In genomic region chr7:127895442-127895841, GRCm38 (mm10) we compare ENCODE assay signal across 8 mouse cellular contexts. TPM values are rescaled to one million over a fixed set of nuclear protein-coding genes. Genes with fewer than 3 reads are reported as not detected.
DNase-seq lines count a peak whose midpoint lies in the region; ATAC-seq and TF ChIP-seq lines count a peak whose summit lies in the region.

TSS of gene Gm21974 (minus strand) at chr7:127895454.
TSS of gene Vkorc1 (minus strand) at chr7:127895617.

- no peaks in the 10 kb centered on the region for H3K27me3 ChIP-seq in embryonic facial prominence, embryonic 13.5 days
- H3K27me3 ChIP-seq in heart, adult 2 months (ENCODE audit: control insufficient read depth, insufficient read depth, low read length) = no peaks in the 10 kb centered on the region
- no peaks in the 10 kb centered on the region for H3K27me3 ChIP-seq in kidney, adult 2 months (replicated peaks; ENCODE audit: control insufficient read depth, insufficient read depth, low read length)
- no peaks in the 10 kb centered on the region for H3K27me3 ChIP-seq in limb, embryonic 11.5 days (ENCODE audit: control insufficient read depth, insufficient read depth, low read length)
- 0 out of 2 replicates have a peak, but pooled peaks cover 5% of the 10 kb centered on the region for H3K27me3 ChIP-seq in midbrain, embryonic 13.5 days
- no peaks in the 10 kb centered on the region for H3K27me3 ChIP-seq in small intestine, adult 2 months (ENCODE audit: control insufficient read depth, insufficient read depth, low read length)

- TF ChIP-seq CTCF in heart, adult 2 months (IDR thresholded peaks at IDR 0.05) = peak; percentile 61
- TF ChIP-seq CTCF in kidney, adult 2 months (conservative IDR thresholded peaks at IDR 0.05; ENCODE audit: insufficient read depth, insufficient read length, low read depth, low read length) = peak; percentile 48; the same call in 1 of the 2 replicates
- TF ChIP-seq CTCF in small intestine, adult 2 months (IDR thresholded peaks at IDR 0.05; ENCODE audit: extremely low read depth, insufficient read length, insufficient replicate concordance, low read depth, low read length) = no peak

- DNase-seq in 3T3-L1 (ENCODE audit: low read depth, low spot score) = peak; percentile 95
- peak; percentile 81 to 89 for DNase-seq in adrenal gland, postnatal 4 days (ENCODE audit: low spot score in 2 of 2)
- peak; percentile 95 to 97 for DNase-seq in heart, adult 2 months
- DNase-seq in kidney, adult 2 months = peak; percentile 99
- peak; percentile 95 for DNase-seq in limb, embryonic 11.5 days (ENCODE audit: low spot score)

- under 1% methylated on average over 26 of the region's 26 CpGs for WGBS in embryonic facial prominence, embryonic 13.5 days
- WGBS in heart, adult 2 months = under 1% methylated on average over 26 of the region's 26 CpGs
- WGBS in kidney, adult 2 months = 1% methylated on average over 26 of the region's 26 CpGs
- under 1% methylated on average over 26 of the region's 26 CpGs for WGBS in limb, embryonic 11.5 days
- WGBS in midbrain, embryonic 13.5 days = under 1% methylated on average over 26 of the region's 26 CpGs
- 1% methylated on average over 26 of the region's 26 CpGs for WGBS in small intestine, adult 2 months

- peak within 1 kb of the TSS; percentile 67 for H3K4me3 ChIP-seq in embryonic facial prominence, embryonic 13.5 days
- peak within 1 kb of the TSS; percentile 72 for H3K4me3 ChIP-seq in heart, adult 2 months
- peak within 1 kb of the TSS; percentile 79 for H3K4me3 ChIP-seq in kidney, adult 2 months (ENCODE audit: insufficient read depth, low read depth, low read length)
- peak within 1 kb of the TSS; percentile 45 for H3K4me3 ChIP-seq in limb, embryonic 11.5 days (ENCODE audit: low read depth, low read length)
- H3K4me3 ChIP-seq in midbrain, embryonic 13.5 days (replicated peaks) = peak within 1 kb of the TSS; percentile 59
- peak within 1 kb of the TSS; percentile 65 for H3K4me3 ChIP-seq in small intestine, adult 2 months (ENCODE audit: low read depth, low read length)

- TF ChIP-seq POLR2A in heart, adult 2 months (IDR thresholded peaks at IDR 0.05; ENCODE audit: insufficient read depth, low read depth, low read length) = peak; percentile 82
- peak; percentile 49 for TF ChIP-seq POLR2A in kidney, adult 2 months (IDR thresholded peaks at IDR 0.05; ENCODE audit: low read depth, low read length)
- TF ChIP-seq POLR2A in small intestine, adult 2 months (IDR thresholded peaks at IDR 0.05; ENCODE audit: low read depth, low read length) = no peak

- H3K27ac ChIP-seq in embryonic facial prominence, embryonic 13.5 days = peak within 1 kb of the TSS; percentile 83
- H3K27ac ChIP-seq in heart, adult 2 months = peak within 1 kb of the TSS; percentile 75
- peak within 1 kb of the TSS; percentile 57 for H3K27ac ChIP-seq in kidney, adult 2 months (ENCODE audit: insufficient read depth, low read depth, low read length)
- H3K27ac ChIP-seq in limb, embryonic 11.5 days (replicated peaks; ENCODE audit: low read depth, low read length) = no peak within 1 kb of the TSS; the same call in 1 of the 2 replicates
- peak within 1 kb of the TSS; percentile 76 for H3K27ac ChIP-seq in midbrain, embryonic 13.5 days
- H3K27ac ChIP-seq in small intestine, adult 2 months (ENCODE audit: insufficient read depth, low read depth, low read length) = peak within 1 kb of the TSS; percentile 31

- no peaks in the 10 kb centered on the region for H3K9me3 ChIP-seq in embryonic facial prominence, embryonic 13.5 days
- H3K9me3 ChIP-seq in limb, embryonic 11.5 days (ENCODE audit: control insufficient read depth, low read length) = no peaks in the 10 kb centered on the region
- H3K9me3 ChIP-seq in midbrain, embryonic 13.5 days = no peaks in the 10 kb centered on the region

- H3K9ac ChIP-seq in embryonic facial prominence, embryonic 13.5 days = peak within 1 kb of the TSS; percentile 80
- peak within 1 kb of the TSS; percentile 59 for H3K9ac ChIP-seq in heart, adult 2 months (ENCODE audit: low read depth, low read length)
- H3K9ac ChIP-seq in limb, embryonic 11.5 days (ENCODE audit: low read length) = peak within 1 kb of the TSS; percentile 61
- H3K9ac ChIP-seq in midbrain, embryonic 13.5 days (replicated peaks) = peak within 1 kb of the TSS; percentile 73

- peak within 1 kb of the TSS; percentile 80 for H3K4me2 ChIP-seq in embryonic facial prominence, embryonic 13.5 days
- H3K4me2 ChIP-seq in limb, embryonic 11.5 days (ENCODE audit: low read depth, severe bottlenecking) = peak within 1 kb of the TSS; percentile 73
- H3K4me2 ChIP-seq in midbrain, embryonic 13.5 days (replicated peaks) = peak within 1 kb of the TSS; percentile 76

- ATAC-seq in embryonic facial prominence, embryonic 13.5 days (ENCODE audit: insufficient number of reproducible peaks, insufficient read depth, low FRiP score, low TSS enrichment, low read depth) = peak; percentile 93
- ATAC-seq in limb, embryonic 11.5 days (ENCODE audit: insufficient number of reproducible peaks, low FRiP score, low TSS enrichment, low read depth) = peak; percentile 96
- ATAC-seq in midbrain, embryonic 13.5 days = peak; percentile 99

- peak; percentile 81 for TF ChIP-seq EP300 in heart, adult 2 months (IDR thresholded peaks at IDR 0.05; ENCODE audit: insufficient read depth, low read depth, low read length)

- intact Hi-C loops in heart, adult 2 months (cut with DNase I) = no loop called here

- H3K79me2 ChIP-seq in heart, adult 2 months (replicated peaks; ENCODE audit: control insufficient read depth, insufficient read depth, low read length) = no peaks in the 10 kb centered on the region

- peaks cover 10% of the 10 kb centered on the region for H3K4me1 ChIP-seq in embryonic facial prominence, embryonic 13.5 days
- peaks cover 2% of the 10 kb centered on the region for H3K4me1 ChIP-seq in heart, adult 2 months (ENCODE audit: control insufficient read depth, insufficient read depth, low read length)
- no peaks in the 10 kb centered on the region; the same call in 1 of the 2 replicates for H3K4me1 ChIP-seq in kidney, adult 2 months (ENCODE audit: control insufficient read depth, insufficient read depth, low read length)
- H3K4me1 ChIP-seq in limb, embryonic 11.5 days (ENCODE audit: control insufficient read depth, insufficient read depth, low read length) = 0 out of 2 replicates have a peak, but pooled peaks cover 5% of the 10 kb centered on the region
- H3K4me1 ChIP-seq in midbrain, embryonic 13.5 days (replicated peaks) = peaks cover 10% of the 10 kb centered on the region
- H3K4me1 ChIP-seq in small intestine, adult 2 months (ENCODE audit: control insufficient read depth, insufficient read depth, insufficient read length, low read length) = peaks cover 14% of the 10 kb centered on the region

- peaks cover 21% of the 10 kb centered on the region for H3K36me3 ChIP-seq in embryonic facial prominence, embryonic 13.5 days
- H3K36me3 ChIP-seq in heart, adult 2 months (ENCODE audit: control insufficient read depth, insufficient read depth, low read length) = no peaks in the 10 kb centered on the region
- H3K36me3 ChIP-seq in kidney, adult 2 months (ENCODE audit: control insufficient read depth, insufficient read depth, low read length) = no peaks in the 10 kb centered on the region
- peaks cover 4% of the 10 kb centered on the region; the same call in 1 of the 2 replicates for H3K36me3 ChIP-seq in limb, embryonic 11.5 days (ENCODE audit: control insufficient read depth, insufficient read depth, low read length)
- peaks cover 15% of the 10 kb centered on the region for H3K36me3 ChIP-seq in midbrain, embryonic 13.5 days
- peaks cover 4% of the 10 kb centered on the region; the same call in 1 of the 2 replicates for H3K36me3 ChIP-seq in small intestine, adult 2 months (ENCODE audit: control insufficient read depth, insufficient read depth, low read length)

RNA-seq across cellular contexts. Expression of gene Gm21974, which starts in this region (rescaled TPM):
- total RNA-seq in adrenal gland, postnatal 4 days (2021) = not detected
- polyA plus RNA-seq in embryonic facial prominence, embryonic 13.5 days (2015; fragmentation: Nextera tagmentation; extraction: Ambion mirVana) = not detected in 2 replicates
- not detected for total RNA-seq in heart, adult 2 months (2021)
- not detected in 2 replicates for polyA plus RNA-seq in heart, adult 2 months (2012; rRNA removed)
- polyA plus RNA-seq in kidney, adult 2 months (2012; rRNA removed) = not detected in 2 replicates
- polyA plus RNA-seq in limb, embryonic 11.5 days (2014; fragmentation: Nextera tagmentation; extraction: Ambion mirVana) = not detected in 2 replicates
- not detected in 2 replicates for polyA plus RNA-seq in midbrain, embryonic 13.5 days (2015; fragmentation: Nextera tagmentation; extraction: Ambion mirVana)
- not detected in 2 replicates for polyA plus RNA-seq in small intestine, adult 2 months (2012; rRNA removed)

RNA-seq across cellular contexts. Expression of gene Vkorc1, which starts in this region (rescaled TPM):
- total RNA-seq in adrenal gland, postnatal 4 days (2021) = 10 to 100 TPM; 71.8 to 93.6 TPM
- polyA plus RNA-seq in embryonic facial prominence, embryonic 13.5 days (2015; fragmentation: Nextera tagmentation; extraction: Ambion mirVana) = 136 and 137 TPM in 2 replicates
- 10 to 100 TPM; 16.2 to 17.7 TPM for total RNA-seq in heart, adult 2 months (2021)
- 59.2 and 90.0 TPM in 2 replicates for polyA plus RNA-seq in heart, adult 2 months (2012; rRNA removed)
- polyA plus RNA-seq in kidney, adult 2 months (2012; rRNA removed) = 289 and 293 TPM in 2 replicates
- polyA plus RNA-seq in limb, embryonic 11.5 days (2014; fragmentation: Nextera tagmentation; extraction: Ambion mirVana) = 63.1 and 66.6 TPM in 2 replicates
- polyA plus RNA-seq in midbrain, embryonic 13.5 days (2015; fragmentation: Nextera tagmentation; extraction: Ambion mirVana) = 51.9 and 54.9 TPM in 2 replicates
- polyA plus RNA-seq in small intestine, adult 2 months (2012; rRNA removed) = 94.3 and 97.7 TPM in 2 replicates
